ENCODE assay signal across 9 mouse cellular contexts in the genomic region with DNA sequence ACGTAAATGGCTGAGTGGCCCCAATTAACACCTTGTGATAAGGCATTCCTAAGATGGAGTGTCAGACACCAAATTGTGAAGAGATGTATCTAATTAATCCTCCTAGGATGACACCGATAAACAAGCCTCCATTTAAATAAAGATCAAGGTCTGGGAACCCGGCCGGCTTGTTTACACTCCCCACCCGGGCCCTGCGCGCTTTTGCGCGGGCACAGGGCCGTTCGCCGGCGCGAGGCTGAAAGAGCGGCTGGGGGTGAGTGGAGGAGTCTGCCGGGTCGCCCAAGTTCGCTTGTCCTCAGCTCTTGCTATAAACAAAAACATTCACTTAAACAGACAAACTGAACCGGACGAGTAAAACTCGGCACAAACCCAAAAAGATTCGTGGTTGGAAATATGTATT. TPM values are rescaled to one million over a fixed set of nuclear protein-coding genes. Genes with fewer than 3 reads are reported as not detected.
A peak's percentile ranks its signal among the peaks of the same experiment; 100 is the strongest.
DNase-seq lines count a peak whose midpoint lies in the region; ATAC-seq and TF ChIP-seq lines count a peak whose summit lies in the region.
"Had no signal": no experiment of that assay in that cellular context is flagged by ENCODE, and none has a peak within 500 bp of the region (broad histone marks: within the 10 kb centered on the region; RNA-seq: fewer than 3 reads in every experiment).

No protein-coding gene starts in this region.

- no peak for DNase-seq in heart, adult 11 months
- DNase-seq in hindbrain, embryonic 10.5 days (ENCODE audit: low spot score): peak; percentile 39
- peak; percentile 56 for DNase-seq in midbrain, embryonic 14.5 days
- no peak for DNase-seq in thymus, postnatal 0 days (ENCODE audit: low spot score)
- no peak for DNase-seq in testis, postnatal 14 days (ENCODE audit: low spot score)
- no peak for DNase-seq in spleen, postnatal 14 days (ENCODE audit: low spot score in 2 of 2)

- no peak for ATAC-seq in heart, embryonic 13.5 days (ENCODE audit: extremely low read depth, insufficient number of reproducible peaks, low FRiP score, low TSS enrichment)
- ATAC-seq in midbrain, embryonic 14.5 days (ENCODE audit: low FRiP score, low TSS enrichment): no peak

- peak overlapping the region; percentile 52 for H3K4me3 ChIP-seq in heart, embryonic 13.5 days
- H3K4me3 ChIP-seq in bone marrow macrophage, adult 2 months (ENCODE audit: insufficient read depth, low read length): peak overlapping the region; percentile 43
- peak overlapping the region; percentile 45 for H3K4me3 ChIP-seq in hindbrain, embryonic 10.5 days
- H3K4me3 ChIP-seq in midbrain, embryonic 14.5 days (replicated peaks; ENCODE audit: low read depth, low read length): peak overlapping the region; percentile 17

- H3K36me3 ChIP-seq in heart, embryonic 13.5 days: no peaks in the 10 kb centered on the region
- no peaks in the 10 kb centered on the region for H3K36me3 ChIP-seq in hindbrain, embryonic 10.5 days
- no peaks in the 10 kb centered on the region for H3K36me3 ChIP-seq in midbrain, embryonic 14.5 days (ENCODE audit: control insufficient read depth, insufficient read depth, low read length)

- WGBS in heart, embryonic 13.5 days: 1% methylated on average over 22 of the region's 22 CpGs
- WGBS in hindbrain, embryonic 10.5 days: under 1% methylated on average over 22 of the region's 22 CpGs
- under 1% methylated on average over 22 of the region's 22 CpGs for WGBS in midbrain, embryonic 14.5 days

- H3K9me3 ChIP-seq in heart, embryonic 13.5 days: no peaks in the 10 kb centered on the region
- H3K9me3 ChIP-seq in hindbrain, embryonic 10.5 days: no peaks in the 10 kb centered on the region
- no peaks in the 10 kb centered on the region for H3K9me3 ChIP-seq in midbrain, embryonic 14.5 days (ENCODE audit: control insufficient read depth, low read length)

- H3K9ac ChIP-seq in heart, embryonic 13.5 days: peak overlapping the region; percentile 71; the same call in 1 of the 2 replicates
- no peak overlapping the region for H3K9ac ChIP-seq in midbrain, embryonic 14.5 days (replicated peaks; ENCODE audit: low read length)

- peak overlapping the region; percentile 83 for H3K4me2 ChIP-seq in heart, embryonic 13.5 days
- H3K4me2 ChIP-seq in midbrain, embryonic 14.5 days (ENCODE audit: low read length): peak overlapping the region; percentile 51

- no peak for TF ChIP-seq POLR2A in bone marrow macrophage, adult 2 months (IDR thresholded peaks at IDR 0.05; ENCODE audit: borderline replicate concordance, low read depth, low read length)

- H3K27ac ChIP-seq in heart, embryonic 13.5 days (replicated peaks): no peak overlapping the region
- no peak overlapping the region for H3K27ac ChIP-seq in bone marrow macrophage, adult 2 months (ENCODE audit: insufficient read depth, low read depth, low read length)
- no peak overlapping the region for H3K27ac ChIP-seq in hindbrain, embryonic 10.5 days
- no peak overlapping the region for H3K27ac ChIP-seq in midbrain, embryonic 14.5 days (replicated peaks; ENCODE audit: low read depth, low read length)
- H3K27ac ChIP-seq: macrophage had no signal

- peaks cover 30% of the 10 kb centered on the region for H3K4me1 ChIP-seq in heart, embryonic 13.5 days
- H3K4me1 ChIP-seq in bone marrow macrophage, adult 2 months (ENCODE audit: control insufficient read depth, insufficient read depth, low read length): peaks cover 6% of the 10 kb centered on the region; the same call in 1 of the 2 replicates
- H3K4me1 ChIP-seq in hindbrain, embryonic 10.5 days (replicated peaks): peaks cover 26% of the 10 kb centered on the region
- H3K4me1 ChIP-seq in midbrain, embryonic 14.5 days (ENCODE audit: control insufficient read depth, insufficient read depth, low read length): peaks cover 12% of the 10 kb centered on the region; the same call in 1 of the 2 replicates

- H3K27me3 ChIP-seq in heart, embryonic 13.5 days (replicated peaks): peaks cover 80% of the 10 kb centered on the region
- peaks cover 89% of the 10 kb centered on the region for H3K27me3 ChIP-seq in hindbrain, embryonic 10.5 days (ENCODE audit: insufficient read depth, poor library complexity, severe bottlenecking)
- H3K27me3 ChIP-seq in midbrain, embryonic 14.5 days (ENCODE audit: control insufficient read depth, insufficient read depth, low read length): peaks cover 72% of the 10 kb centered on the region

- TF ChIP-seq CTCF in bone marrow macrophage, adult 2 months (IDR thresholded peaks at IDR 0.05; ENCODE audit: low read depth, low read length): no peak

RNA-seq across cellular contexts. Expression of a gene that starts 9.6 kb away (rescaled TPM):
- 0.09 TPM in 1 of 2 replicates, not detected in the other for polyA plus RNA-seq in heart, embryonic 13.5 days (2015; fragmentation: Nextera tagmentation; extraction: Ambion mirVana)
- polyA plus RNA-seq in bone marrow macrophage, adult 2 months (2012; ENCODE audit: insufficient read depth, insufficient read length, missing spikeins): not detected in 2 replicates
- polyA plus RNA-seq in hindbrain, embryonic 10.5 days (2016; fragmentation: Nextera tagmentation; extraction: Ambion mirVana): 0.10 TPM in 1 of 2 replicates, not detected in the other
- 1.6 and 1.9 TPM in 2 replicates for polyA plus RNA-seq in midbrain, embryonic 14.5 days (2014; fragmentation: Nextera tagmentation; extraction: Ambion mirVana)
- polyA plus RNA-seq in thymus, postnatal 0 days (2015; fragmentation: Nextera tagmentation; extraction: Ambion mirVana): 0.06 and 0.18 TPM in 2 replicates
- polyA plus RNA-seq: macrophage had no signal

RNA-seq across cellular contexts. Expression of a gene that starts 18.4 kb away (rescaled TPM):
- 47.5 and 51.0 TPM in 2 replicates for polyA plus RNA-seq in heart, embryonic 13.5 days (2015; fragmentation: Nextera tagmentation; extraction: Ambion mirVana)
- polyA plus RNA-seq in bone marrow macrophage, adult 2 months (2012; ENCODE audit: insufficient read depth, insufficient read length, missing spikeins): 46.5 and 52.2 TPM in 2 replicates
- 34.2 and 42.9 TPM in 2 replicates for polyA plus RNA-seq in hindbrain, embryonic 10.5 days (2016; fragmentation: Nextera tagmentation; extraction: Ambion mirVana)
- polyA plus RNA-seq in midbrain, embryonic 14.5 days (2014; fragmentation: Nextera tagmentation; extraction: Ambion mirVana): 47.8 and 53.3 TPM in 2 replicates
- 28.4 and 34.1 TPM in 2 replicates for polyA plus RNA-seq in thymus, postnatal 0 days (2015; fragmentation: Nextera tagmentation; extraction: Ambion mirVana)

Comparison
In these comparisons a context has a peak if more than half of its experiments do, and no peak if none do; other contexts are left out.
1. DNase-seq: peak in hindbrain, embryonic 10.5 days (single experiment) and midbrain, embryonic 14.5 days (single experiment); none in heart, adult 11 months (single experiment), thymus, postnatal 0 days (single experiment), testis, postnatal 14 days (single experiment) and spleen, postnatal 14 days (0 of 2).
2. Peak in every context shown above with its lines, with median percentiles within 50 percentile points of each other: H3K4me3 ChIP-seq.